9 mouse cellular contexts compared by ENCODE assay signal in the genomic region with DNA sequence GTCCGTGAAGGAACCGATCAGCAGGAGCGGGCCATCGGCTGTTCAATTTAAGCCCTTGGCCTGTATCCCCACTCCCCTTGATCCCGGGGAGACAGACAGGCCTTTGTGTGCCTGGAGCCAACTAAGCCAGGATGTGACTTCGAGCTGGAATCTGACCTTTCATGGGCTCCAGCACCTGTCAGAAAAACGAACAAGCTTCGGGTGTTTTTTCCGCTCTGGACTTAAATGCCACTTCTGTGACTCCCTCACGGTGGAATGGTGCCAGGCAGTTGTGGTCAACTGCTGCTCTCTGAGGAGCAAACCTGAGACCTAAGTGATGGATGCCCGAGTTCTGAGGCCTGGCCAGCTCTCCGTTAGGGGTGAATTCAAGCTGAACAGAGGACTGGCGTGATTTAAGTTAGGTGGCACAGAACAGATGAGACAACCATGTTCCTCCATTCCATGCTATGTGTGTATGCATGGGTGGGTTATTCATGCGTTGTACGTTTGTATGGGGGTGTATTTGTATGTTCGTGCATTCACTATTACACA.
A peak's percentile ranks its signal among the peaks of the same experiment; 100 is the strongest.
DNase-seq lines count a peak whose midpoint lies in the region; ATAC-seq and TF ChIP-seq lines count a peak whose summit lies in the region.
"Had no signal": no experiment of that assay in that cellular context is flagged by ENCODE, and none has a peak within 500 bp of the region (broad histone marks: within the 10 kb centered on the region; RNA-seq: fewer than 3 reads in every experiment).

No protein-coding gene starts in this region.

- H3K4me3 ChIP-seq in embryonic facial prominence, embryonic 15.5 days (replicated peaks): no peak overlapping the region
- H3K4me3 ChIP-seq in limb, embryonic 15.5 days: no peak overlapping the region
- H3K4me3 ChIP-seq in thymus, adult 2 months (ENCODE audit: control insufficient read depth, insufficient read depth, low read length): no peak overlapping the region
- H3K4me3 ChIP-seq: lung, embryonic 15.5 days had no signal

- no peak for TF ChIP-seq POLR2A in thymus, adult 2 months (IDR thresholded peaks at IDR 0.05; ENCODE audit: control insufficient read depth, extremely low read depth, insufficient read depth, low read length, poor library complexity)

- peaks cover 27% of the 10 kb centered on the region for H3K4me1 ChIP-seq in embryonic facial prominence, embryonic 15.5 days
- peaks cover 21% of the 10 kb centered on the region for H3K4me1 ChIP-seq in limb, embryonic 15.5 days
- peaks cover 15% of the 10 kb centered on the region for H3K4me1 ChIP-seq in thymus, adult 2 months (replicated peaks; ENCODE audit: control insufficient read depth, insufficient read depth, low read length)
- H3K4me1 ChIP-seq: lung, embryonic 15.5 days had no signal

- no peak overlapping the region for H3K9ac ChIP-seq in embryonic facial prominence, embryonic 15.5 days
- H3K9ac ChIP-seq in limb, embryonic 15.5 days: no peak overlapping the region
- H3K9ac ChIP-seq: lung, embryonic 15.5 days had no signal

- H3K36me3 ChIP-seq in embryonic facial prominence, embryonic 15.5 days: no peaks in the 10 kb centered on the region
- H3K36me3 ChIP-seq in limb, embryonic 15.5 days: no peaks in the 10 kb centered on the region
- no peaks in the 10 kb centered on the region for H3K36me3 ChIP-seq in thymus, adult 2 months (ENCODE audit: control insufficient read depth, insufficient read depth, low read length)
- H3K36me3 ChIP-seq: lung, embryonic 15.5 days had no signal

- intact Hi-C loops in gastrocnemius, postnatal 36 days (cut with DNase I): no loop called here

- 40% methylated on average over 16 of the region's 16 CpGs for WGBS in embryonic facial prominence, embryonic 15.5 days
- 49% methylated on average over 16 of the region's 16 CpGs for WGBS in limb, embryonic 15.5 days
- WGBS in thymus, adult 2 months: 70% methylated on average over 16 of the region's 16 CpGs

- H3K9me3 ChIP-seq in embryonic facial prominence, embryonic 15.5 days (replicated peaks): no peaks in the 10 kb centered on the region
- H3K9me3 ChIP-seq in limb, embryonic 15.5 days: no peaks in the 10 kb centered on the region
- H3K9me3 ChIP-seq: lung, embryonic 15.5 days had no signal

- peak; percentile 80 for ATAC-seq in embryonic facial prominence, embryonic 15.5 days (ENCODE audit: insufficient number of reproducible peaks, low FRiP score, low TSS enrichment, low read depth)
- ATAC-seq in limb, embryonic 15.5 days (ENCODE audit: insufficient number of reproducible peaks, low FRiP score, low TSS enrichment, low read depth): peak; percentile 77

- H3K4me2 ChIP-seq in embryonic facial prominence, embryonic 15.5 days (replicated peaks): no peak overlapping the region
- no peak overlapping the region for H3K4me2 ChIP-seq in limb, embryonic 15.5 days
- H3K4me2 ChIP-seq: lung, embryonic 15.5 days had no signal

- no peaks in the 10 kb centered on the region for H3K27me3 ChIP-seq in embryonic facial prominence, embryonic 15.5 days
- H3K27me3 ChIP-seq in limb, embryonic 15.5 days: no peaks in the 10 kb centered on the region; the same call in 1 of the 2 replicates
- no peaks in the 10 kb centered on the region for H3K27me3 ChIP-seq in thymus, adult 2 months (ENCODE audit: control insufficient read depth, insufficient read depth, low read length)
- H3K27me3 ChIP-seq: lung, embryonic 15.5 days had no signal

- H3K27ac ChIP-seq in embryonic facial prominence, embryonic 15.5 days (replicated peaks): peak overlapping the region; percentile 51; the same call in 1 of the 2 replicates
- H3K27ac ChIP-seq in limb, embryonic 15.5 days: peak overlapping the region; percentile 62
- H3K27ac ChIP-seq in thymus, adult 2 months (ENCODE audit: control insufficient read depth, insufficient read depth, low read length): no peak overlapping the region
- H3K27ac ChIP-seq: lung, embryonic 15.5 days had no signal

- no peak for TF ChIP-seq CTCF in thymus, adult 2 months (IDR thresholded peaks at IDR 0.05; ENCODE audit: borderline replicate concordance, control insufficient read depth, extremely low read depth, insufficient read depth, low read length, poor library complexity)

- peak; percentile 4 to 49 for DNase-seq in gastrocnemius, adult 8-10 months (ENCODE audit: low spot score in 2 of 2)
- no peak for DNase-seq in gastrocnemius, postnatal 36 days
- peak; percentile 91 for DNase-seq in NIH3T3 (ENCODE audit: low read depth)
- DNase-seq in thymus, adult 2 months: no peak
- DNase-seq in left cerebral cortex, adult 9 months (ENCODE audit: low spot score in 2 of 2): no peak
- no peak for DNase-seq in cerebellum, postnatal 36 days

Comparison
In these comparisons a context has a peak if more than half of its experiments do, and no peak if none do; other contexts are left out.
1. DNase-seq: peak in gastrocnemius, adult 8-10 months (2 of 2) and NIH3T3 (single experiment); none in gastrocnemius, postnatal 36 days (0 of 2), thymus, adult 2 months (single experiment), left cerebral cortex, adult 9 months (0 of 2) and cerebellum, postnatal 36 days (0 of 2).